Mouse (Mus musculus) erythroblast, embryonic 14.5 days (primary cell): ENCODE measurements around the gene Psip1.

Source experiments
- GATA1 ChIP-seq: IDR thresholded peaks from 2 replicates; pipeline ENCODE4 v1.6.1; 2012; ENCODE audit warnings: low read length, inconsistent platforms, mixed read lengths
- TAL1 ChIP-seq: IDR thresholded peaks from 3 replicates; pipeline ENCODE4 v1.6.1; 2012; ENCODE audit warnings: low read length, inconsistent platforms, mixed read lengths

GRCm38 (mm10) chr4:83511083-83511482 lies 24.8 kb upstream of the Psip1 start:
- TF ChIP-seq GATA1 = no peak
- no peak for TF ChIP-seq TAL1
